Mouse (Mus musculus) embryonic facial prominence, embryonic 14.5 days (tissue): ENCODE data around the gene Mr1. TPM values are rescaled to one million over a fixed set of nuclear protein-coding genes. Genes with fewer than 3 reads are reported as not detected.
A peak's percentile ranks its signal among the peaks of the same experiment; 100 is the strongest.

ENCODE experiments used
- ATAC-seq: fragments of 200-750 bp; cut with Nextera tagmentation; 2 replicates; pipeline ENCODE4 v1.8.0; 2017; ENCODE audit warnings: low read depth, moderate number of reproducible peaks, moderate TSS enrichment
- DNase-seq: peaks from one replicate; pipeline ENCODE4 v3.0.0-alpha.2; 2015; ENCODE audit warnings: low spot score
- H3K27ac ChIP-seq: fragments of 300-500 bp; sonication (generic); replicated peaks from 2 replicates; pipeline ENCODE4 v1.5.1; 2014; ENCODE audit warnings: low read depth, mild to moderate bottlenecking, low read length, moderate library complexity
- H3K27me3 ChIP-seq: fragments of 300-500 bp; sonication (generic); replicated peaks from 2 replicates; pipeline ENCODE4 v1.6.1; 2014; ENCODE audit warnings: low read length; ENCODE audit not compliant: control insufficient read depth, insufficient read depth
- H3K36me3 ChIP-seq: fragments of 300-500 bp; sonication (generic); 2 replicates; pipeline ENCODE4 v1.6.1; 2014; ENCODE audit warnings: low read length, mixed read lengths; ENCODE audit not compliant: control insufficient read depth, insufficient read depth
- H3K4me1 ChIP-seq: fragments of 300-500 bp; sonication (generic); 2 replicates; pipeline ENCODE4 v1.6.1; 2014; ENCODE audit warnings: antibody characterized with exemption, low read length; ENCODE audit not compliant: control insufficient read depth, insufficient read depth
- H3K4me2 ChIP-seq: fragments of 300-500 bp; sonication (generic); 2 replicates; pipeline ENCODE4 v1.6.1; 2014; ENCODE audit warnings: low read depth, mild to moderate bottlenecking, low read length, moderate library complexity, mixed read lengths
- H3K4me3 ChIP-seq: fragments of 300-500 bp; sonication (generic); 2 replicates; pipeline ENCODE4 v1.5.1; 2014; ENCODE audit warnings: low read depth, mild to moderate bottlenecking, low read length
- H3K9ac ChIP-seq: fragments of 300-500 bp; sonication (generic); 2 replicates; pipeline ENCODE4 v1.6.1; 2014; ENCODE audit warnings: low read depth, mild to moderate bottlenecking, low read length, moderate library complexity, mixed read lengths
- H3K9me3 ChIP-seq: fragments of 300-500 bp; sonication (generic); 2 replicates; pipeline ENCODE4 v1.6.1; 2016; ENCODE audit warnings: low read length; ENCODE audit not compliant: control insufficient read depth
- WGBS: fragments of 180-500 bp; shearing (Covaris S2); extraction: QIAGEN DNeasy Blood & Tissue Kit; methylation state at CpG from one replicate; pipeline ENCODE4 v1.1.7; 2014; 5-methylcytosine and 5-hydroxymethylcytosine counted together
- polyA plus RNA-seq: library from polyadenylated mRNA; unstranded; fragments of >200 nt; fragmentation: Nextera tagmentation; extraction: Ambion mirVana; gene quantifications from 2 replicates; pipeline ENCODE4 v1.2.1, GENCODE M21; 2014

Mr1 gene
- polyA plus RNA-seq, 1 experiment from 2014 or later = 6.8 TPM

GRCm38 (mm10) chr1:155147228-155147627 is 614 bp upstream of the Mr1 start:
- no peak for ATAC-seq
- H3K27ac ChIP-seq = no peak overlapping the region

GRCm38 (mm10) chr1:155145620-155146019 is 994 bp downstream of the Mr1 start:
- Histone ChIP-seq H3K4me3 (peak overlapping the region; percentile 50), H3K9ac (peak overlapping the region; percentile 67), H3K4me1 (peaks cover 5% of the 10 kb centered on the region; the same call in 1 of the 2 replicates), H3K27ac (no peak overlapping the region; the same call in 1 of the 2 replicates), H3K36me3 (no peaks in the 10 kb centered on the region), H3K27me3 (no peaks in the 10 kb centered on the region), H3K4me2 (peak overlapping the region; percentile 65), H3K9me3 (no peaks in the 10 kb centered on the region)
- ATAC-seq (no peak), DNase-seq (peak; percentile 38)
- WGBS = 41% methylated on average over 6 of the region's 6 CpGs

More at GRCm38 (mm10) chr1:155147228-155147627, 614 bp upstream of the Mr1 start:
- Histone ChIP-seq H3K9me3 (no peaks in the 10 kb centered on the region), H3K4me2 (no peak overlapping the region), H3K27me3 (no peaks in the 10 kb centered on the region), H3K4me1 (peaks cover 5% of the 10 kb centered on the region; the same call in 1 of the 2 replicates), H3K4me3 (no peak overlapping the region), H3K36me3 (no peaks in the 10 kb centered on the region), H3K9ac (no peak overlapping the region)
- DNase-seq = no peak
- WGBS = 86% methylated on average over 2 of the region's 2 CpGs

- ATAC-seq = no peak
- Histone ChIP-seq H3K4me2 (no peak overlapping the region), H3K9ac (no peak overlapping the region), H3K27ac (no peak overlapping the region), H3K27me3 (no peaks in the 10 kb centered on the region), H3K36me3 (no peaks in the 10 kb centered on the region), H3K4me3 (no peak overlapping the region), H3K9me3 (no peaks in the 10 kb centered on the region), H3K4me1 (0 out of 2 replicates have a peak, but pooled peaks cover 2% of the 10 kb centered on the region)
- WGBS = 68% methylated on average over 2 of the region's 2 CpGs
- peak; percentile 41 for DNase-seq
These were observed 6.5 kb downstream of the Mr1 start for GRCm38 (mm10) chr1:155140076-155140475.

- Histone ChIP-seq H3K27ac (no peak overlapping the region), H3K4me1 (0 out of 2 replicates have a peak, but pooled peaks cover 7% of the 10 kb centered on the region), H3K4me3 (no peak overlapping the region), H3K9ac (no peak overlapping the region), H3K27me3 (no peaks in the 10 kb centered on the region), H3K4me2 (no peak overlapping the region), H3K9me3 (no peaks in the 10 kb centered on the region), H3K36me3 (no peaks in the 10 kb centered on the region)
- DNase-seq (peak; percentile 54), ATAC-seq (no peak)
- 87% methylated on average over 7 of the region's 7 CpGs for whole genome bisulfite sequencing
These were observed 7.8 kb downstream of the Mr1 start for GRCm38 (mm10) chr1:155138795-155139194.

- Histone ChIP-seq H3K27me3 (no peaks in the 10 kb centered on the region), H3K4me2 (no peak overlapping the region), H3K36me3 (0 out of 2 replicates have a peak, but pooled peaks cover 3% of the 10 kb centered on the region), H3K4me1 (0 out of 2 replicates have a peak, but pooled peaks cover 7% of the 10 kb centered on the region), H3K27ac (no peak overlapping the region), H3K9me3 (no peaks in the 10 kb centered on the region), H3K4me3 (no peak overlapping the region), H3K9ac (no peak overlapping the region)
- ATAC-seq (peak; percentile 63; the same call in 1 of the 2 replicates), DNase-seq (peak; percentile 68)
- WGBS = 22% methylated on average over 8 of the region's 8 CpGs
These were observed 11.7 kb downstream of the Mr1 start for GRCm38 (mm10) chr1:155134866-155135265.

GRCm38 (mm10) chr1:155127429-155127934 is 19.1 kb downstream of the Mr1 start:
- Histone ChIP-seq H3K27me3 (no peaks in the 10 kb centered on the region), H3K4me2 (no peak overlapping the region), H3K4me1 (no peaks in the 10 kb centered on the region), H3K36me3 (0 out of 2 replicates have a peak, but pooled peaks cover 3% of the 10 kb centered on the region), H3K4me3 (no peak overlapping the region), H3K27ac (no peak overlapping the region), H3K9me3 (no peaks in the 10 kb centered on the region), H3K9ac (no peak overlapping the region)
- peak; percentile 56 for DNase-seq
- WGBS = 65% methylated on average over 5 of the region's 5 CpGs
- ATAC-seq = no peak

- 0 out of 2 replicates have a peak, but pooled peaks cover 3% of the 10 kb centered on the region for H3K36me3 ChIP-seq
- WGBS = 46% methylated on average over 5 of the region's 5 CpGs
- ATAC-seq (no peak), DNase-seq (no peak)
- H3K9ac ChIP-seq = no peak overlapping the region
- no peak overlapping the region for H3K4me2 ChIP-seq
- H3K4me3 ChIP-seq = no peak overlapping the region
- H3K4me1 ChIP-seq = no peaks in the 10 kb centered on the region
- H3K9me3 ChIP-seq = no peaks in the 10 kb centered on the region
- no peaks in the 10 kb centered on the region for H3K27me3 ChIP-seq
- H3K27ac ChIP-seq = no peak overlapping the region
These were observed 19.9 kb downstream of the Mr1 start for GRCm38 (mm10) chr1:155126716-155127115.

- Histone ChIP-seq H3K36me3 (no peaks in the 10 kb centered on the region), H3K4me2 (no peak overlapping the region), H3K27me3 (no peaks in the 10 kb centered on the region), H3K27ac (no peak overlapping the region), H3K9ac (no peak overlapping the region), H3K9me3 (no peaks in the 10 kb centered on the region), H3K4me1 (no peaks in the 10 kb centered on the region), H3K4me3 (no peak overlapping the region)
- 92% methylated on average over 5 of the region's 5 CpGs for WGBS
- ATAC-seq (no peak), DNase-seq (no peak)
These were observed 22.2 kb downstream of the Mr1 start for GRCm38 (mm10) chr1:155124397-155124796.
